Mouse (Mus musculus): Measurements from ENCODE around the gene Lhfpl2. TPM values are rescaled to one million over a fixed set of nuclear protein-coding genes. Genes with fewer than 3 reads are reported as not detected.

Lhfpl2 gene
- polyA plus RNA-seq, 1 experiment from 2014 or later: 20.0 TPM

GRCm38 (mm10) chr13:94153658-94154057 is 96.1 kb downstream of the Lhfpl2 start:
- Histone ChIP-seq H3K4me2 (no peak overlapping the region), H3K27me3 (no peaks in the 10 kb centered on the region), H3K4me1 (replicated peaks) (no peaks in the 10 kb centered on the region; the same call in 1 of the 2 replicates), H3K9ac (no peak overlapping the region), H3K36me3 (no peaks in the 10 kb centered on the region), H3K4me3 (no peak overlapping the region), H3K27ac (replicated peaks) (no peak overlapping the region), H3K9me3 (no peaks in the 10 kb centered on the region)
- ATAC-seq (ENCODE audit: low FRiP score, low read depth): no peak
- WGBS: 93% methylated on average over 6 of the region's 6 CpGs

GRCm38 (mm10) chr13:94154512-94155296 is 97.1 kb downstream of the Lhfpl2 start:
- WGBS: 88% methylated on average over 15 of the region's 15 CpGs
- no peak for ATAC-seq (ENCODE audit: low FRiP score, low read depth)

GRCm38 (mm10) chr13:94155657-94156429 is 98.2 kb downstream of the Lhfpl2 start:
- Histone ChIP-seq H3K27ac (replicated peaks) (peak overlapping the region; percentile 47; the same call in 1 of the 2 replicates), H3K9ac (no peak overlapping the region), H3K36me3 (no peaks in the 10 kb centered on the region), H3K9me3 (no peaks in the 10 kb centered on the region), H3K4me1 (replicated peaks) (no peaks in the 10 kb centered on the region; the same call in 1 of the 2 replicates), H3K4me3 (no peak overlapping the region), H3K27me3 (no peaks in the 10 kb centered on the region), H3K4me2 (no peak overlapping the region)
- 48% methylated on average over 9 of the region's 9 CpGs for WGBS
- peak; percentile 72; the same call in 1 of the 2 replicates for ATAC-seq (ENCODE audit: low FRiP score, low read depth)

More at GRCm38 (mm10) chr13:94154512-94155296, 97.1 kb downstream of the Lhfpl2 start:
- H3K4me2 ChIP-seq: no peak overlapping the region
- H3K36me3 ChIP-seq: no peaks in the 10 kb centered on the region
- H3K27me3 ChIP-seq: no peaks in the 10 kb centered on the region
- no peak overlapping the region for H3K4me3 ChIP-seq
- H3K9me3 ChIP-seq: no peaks in the 10 kb centered on the region
- no peaks in the 10 kb centered on the region; the same call in 1 of the 2 replicates for H3K4me1 ChIP-seq (replicated peaks)
- no peak overlapping the region for H3K9ac ChIP-seq
- H3K27ac ChIP-seq (replicated peaks): no peak overlapping the region

- Histone ChIP-seq H3K36me3 (no peaks in the 10 kb centered on the region), H3K4me3 (no peak overlapping the region), H3K9me3 (no peaks in the 10 kb centered on the region), H3K4me1 (replicated peaks) (no peaks in the 10 kb centered on the region; the same call in 1 of the 2 replicates), H3K4me2 (no peak overlapping the region), H3K9ac (no peak overlapping the region), H3K27ac (replicated peaks) (no peak overlapping the region), H3K27me3 (no peaks in the 10 kb centered on the region)
- WGBS: 58% methylated on average over 6 of the region's 6 CpGs
- ATAC-seq (ENCODE audit: low FRiP score, low read depth): no peak
Measured at GRCm38 (mm10) chr13:94158864-94159477, 101.4 kb downstream of the Lhfpl2 start.

- Histone ChIP-seq H3K9me3 (no peaks in the 10 kb centered on the region), H3K4me1 (replicated peaks) (no peaks in the 10 kb centered on the region; the same call in 1 of the 2 replicates), H3K27me3 (no peaks in the 10 kb centered on the region), H3K36me3 (no peaks in the 10 kb centered on the region), H3K4me3 (no peak overlapping the region), H3K4me2 (no peak overlapping the region), H3K27ac (replicated peaks) (no peak overlapping the region), H3K9ac (no peak overlapping the region)
- ATAC-seq (ENCODE audit: low FRiP score, low read depth): no peak
- WGBS: 85% methylated on average over 7 of the region's 7 CpGs
Measured at GRCm38 (mm10) chr13:94159478-94160220, 102.1 kb downstream of the Lhfpl2 start.

- ATAC-seq (ENCODE audit: low FRiP score, low read depth): no peak
Measured at GRCm38 (mm10) chr13:94164501-94164900, 106.9 kb downstream of the Lhfpl2 start.

GRCm38 (mm10) chr13:94168319-94168718 is 110.7 kb downstream of the Lhfpl2 start:
- H3K27ac ChIP-seq (replicated peaks): no peak overlapping the region
- no peak for ATAC-seq (ENCODE audit: low FRiP score, low read depth)
- H3K4me2 ChIP-seq: no peak overlapping the region
- no peak overlapping the region for H3K4me3 ChIP-seq
- no peaks in the 10 kb centered on the region for H3K9me3 ChIP-seq
- H3K9ac ChIP-seq: no peak overlapping the region
- WGBS: 87% methylated on average over 5 of the region's 5 CpGs
- H3K36me3 ChIP-seq: no peaks in the 10 kb centered on the region
- peaks cover 6% of the 10 kb centered on the region for H3K4me1 ChIP-seq (replicated peaks)
- peaks cover 5% of the 10 kb centered on the region; the same call in 1 of the 2 replicates for H3K27me3 ChIP-seq

More at GRCm38 (mm10) chr13:94164501-94164900, 106.9 kb downstream of the Lhfpl2 start:
- H3K4me3 ChIP-seq: no peak overlapping the region
- H3K36me3 ChIP-seq: no peaks in the 10 kb centered on the region
- no peaks in the 10 kb centered on the region for H3K9me3 ChIP-seq
- H3K4me1 ChIP-seq (replicated peaks): no peaks in the 10 kb centered on the region
- H3K9ac ChIP-seq: no peak overlapping the region
- 87% methylated on average over 6 of the region's 6 CpGs for WGBS
- H3K27ac ChIP-seq (replicated peaks): no peak overlapping the region
- H3K4me2 ChIP-seq: no peak overlapping the region
- H3K27me3 ChIP-seq: no peaks in the 10 kb centered on the region

GRCm38 (mm10) chr13:94169325-94169916 is 111.8 kb downstream of the Lhfpl2 start:
- 56% methylated on average over 6 of the region's 6 CpGs for WGBS
- no peak overlapping the region for H3K9ac ChIP-seq
- no peak for ATAC-seq (ENCODE audit: low FRiP score, low read depth)

GRCm38 (mm10) chr13:94171612-94172011 is 114.0 kb downstream of the Lhfpl2 start:
- Histone ChIP-seq H3K27me3 (peaks cover 12% of the 10 kb centered on the region; the same call in 1 of the 2 replicates), H3K4me3 (no peak overlapping the region), H3K9ac (no peak overlapping the region), H3K9me3 (no peaks in the 10 kb centered on the region), H3K4me2 (no peak overlapping the region), H3K27ac (replicated peaks) (no peak overlapping the region), H3K4me1 (replicated peaks) (peaks cover 32% of the 10 kb centered on the region), H3K36me3 (no peaks in the 10 kb centered on the region)
- ATAC-seq (ENCODE audit: low FRiP score, low read depth): no peak
- 46% methylated on average over 5 of the region's 5 CpGs for WGBS

More at GRCm38 (mm10) chr13:94169325-94169916, 111.8 kb downstream of the Lhfpl2 start:
- Histone ChIP-seq H3K4me1 (replicated peaks) (peaks cover 17% of the 10 kb centered on the region), H3K9me3 (no peaks in the 10 kb centered on the region), H3K4me3 (no peak overlapping the region), H3K27ac (replicated peaks) (no peak overlapping the region), H3K4me2 (no peak overlapping the region), H3K36me3 (no peaks in the 10 kb centered on the region), H3K27me3 (peaks cover 5% of the 10 kb centered on the region; the same call in 1 of the 2 replicates)

- ATAC-seq (ENCODE audit: low FRiP score, low read depth): no peak
- Histone ChIP-seq H3K9me3 (no peaks in the 10 kb centered on the region), H3K9ac (no peak overlapping the region), H3K27ac (replicated peaks) (no peak overlapping the region), H3K4me3 (no peak overlapping the region), H3K36me3 (no peaks in the 10 kb centered on the region), H3K27me3 (peaks cover 12% of the 10 kb centered on the region; the same call in 1 of the 2 replicates), H3K4me2 (peak overlapping the region; percentile 99; the same call in 1 of the 2 replicates), H3K4me1 (replicated peaks) (peaks cover 34% of the 10 kb centered on the region)
- WGBS: 69% methylated on average over 15 of the region's 15 CpGs
Measured at GRCm38 (mm10) chr13:94172533-94173310, 115.1 kb downstream of the Lhfpl2 start.

All from hindbrain, embryonic 15.5 days (tissue).